Mouse (Mus musculus) forebrain, embryonic 11.5 days (tissue): ENCODE data around the gene Pgm2l1. TPM values are rescaled to one million over a fixed set of nuclear protein-coding genes. Genes with fewer than 3 reads are reported as not detected.
A peak's percentile ranks its signal among the peaks of the same experiment; 100 is the strongest.

ENCODE experiments used
- ATAC-seq: fragments of 200-750 bp; cut with Nextera tagmentation; replicated peaks from 2 replicates; pipeline ENCODE4 v1.8.0; 2017; ENCODE audit warnings: moderate TSS enrichment; ENCODE audit not compliant: low FRiP score
- DNase-seq: peaks from one replicate; pipeline ENCODE4 v3.0.0-alpha.2; 2017; ENCODE audit warnings: low spot score
- H3K27ac ChIP-seq: fragments of 300-500 bp; sonication (generic); 2 replicates; pipeline ENCODE4 v1.5.1; 2014; ENCODE audit warnings: low read depth, low read length
- H3K27me3 ChIP-seq: fragments of 300-500 bp; sonication (generic); 2 replicates; pipeline ENCODE4 v1.6.1; 2014; ENCODE audit warnings: mild to moderate bottlenecking, low read length, mixed read lengths; ENCODE audit not compliant: control insufficient read depth, insufficient read depth
- H3K36me3 ChIP-seq: fragments of 300-500 bp; sonication (generic); 2 replicates; pipeline ENCODE4 v1.6.1; 2014; ENCODE audit warnings: mild to moderate bottlenecking, low read length, moderate library complexity, mixed read lengths; ENCODE audit not compliant: control insufficient read depth, insufficient read depth
- H3K4me1 ChIP-seq: fragments of 300-500 bp; sonication (generic); replicated peaks from 2 replicates; pipeline ENCODE4 v1.6.1; 2014; ENCODE audit warnings: low read length, mixed read lengths; ENCODE audit not compliant: control insufficient read depth, insufficient read depth
- H3K4me2 ChIP-seq: fragments of 300-500 bp; sonication (generic); 2 replicates; pipeline ENCODE4 v1.6.1; 2014; ENCODE audit warnings: low read depth, mild to moderate bottlenecking, low read length, moderate library complexity, mixed read lengths; ENCODE audit not compliant: severe bottlenecking
- H3K4me3 ChIP-seq: fragments of 300-500 bp; sonication (generic); 2 replicates; pipeline ENCODE4 v1.5.1; 2014; ENCODE audit warnings: low read depth, low read length
- H3K9ac ChIP-seq: fragments of 300-500 bp; sonication (generic); 2 replicates; pipeline ENCODE4 v1.6.1; 2014; ENCODE audit warnings: low read length
- H3K9me3 ChIP-seq: fragments of 300-500 bp; sonication (generic); 2 replicates; pipeline ENCODE4 v1.6.1; 2016; ENCODE audit warnings: low read length, mixed read lengths; ENCODE audit not compliant: control insufficient read depth
- WGBS: fragments of 180-500 bp; shearing (Covaris S2); extraction: QIAGEN DNeasy Blood & Tissue Kit; methylation state at CpG from one replicate; pipeline ENCODE4 v1.1.7; 2014; 5-methylcytosine and 5-hydroxymethylcytosine counted together
- polyA plus RNA-seq: library from polyadenylated mRNA; unstranded; fragments of >200 nt; fragmentation: Nextera tagmentation; extraction: Ambion mirVana; gene quantifications from 2 replicates; pipeline ENCODE4 v1.2.1, GENCODE M21; 2014

Gene Pgm2l1
- polyA plus RNA-seq, 1 experiment from 2014 or later: 5.2 TPM

- no peak for ATAC-seq
- Histone ChIP-seq H3K27me3 (no peaks in the 10 kb centered on the region), H3K4me2 (no peak overlapping the region), H3K9me3 (no peaks in the 10 kb centered on the region), H3K36me3 (no peaks in the 10 kb centered on the region), H3K4me1 (peaks cover 3% of the 10 kb centered on the region; the same call in 1 of the 2 replicates), H3K4me3 (no peak overlapping the region), H3K9ac (no peak overlapping the region), H3K27ac (no peak overlapping the region)
- WGBS: 69% methylated on average over 6 of the region's 6 CpGs
- peak; percentile 56 for DNase-seq
Measured at GRCm38 (mm10) chr7:100307872-100308653, 80.9 kb downstream of the Pgm2l1 start.

GRCm38 (mm10) chr7:100309216-100309615, 82.0 kb downstream of the Pgm2l1 start:
- H3K4me1 ChIP-seq: peaks cover 3% of the 10 kb centered on the region; the same call in 1 of the 2 replicates
- WGBS: 92% methylated on average over 1 of the region's 1 CpGs
- no peaks in the 10 kb centered on the region for H3K36me3 ChIP-seq
- no peak overlapping the region for H3K9ac ChIP-seq
- H3K9me3 ChIP-seq: no peaks in the 10 kb centered on the region
- peak; percentile 14 for DNase-seq
- no peaks in the 10 kb centered on the region for H3K27me3 ChIP-seq
- no peak overlapping the region for H3K27ac ChIP-seq
- no peak overlapping the region for H3K4me3 ChIP-seq
- no peak for ATAC-seq
- no peak overlapping the region for H3K4me2 ChIP-seq

DNA sequence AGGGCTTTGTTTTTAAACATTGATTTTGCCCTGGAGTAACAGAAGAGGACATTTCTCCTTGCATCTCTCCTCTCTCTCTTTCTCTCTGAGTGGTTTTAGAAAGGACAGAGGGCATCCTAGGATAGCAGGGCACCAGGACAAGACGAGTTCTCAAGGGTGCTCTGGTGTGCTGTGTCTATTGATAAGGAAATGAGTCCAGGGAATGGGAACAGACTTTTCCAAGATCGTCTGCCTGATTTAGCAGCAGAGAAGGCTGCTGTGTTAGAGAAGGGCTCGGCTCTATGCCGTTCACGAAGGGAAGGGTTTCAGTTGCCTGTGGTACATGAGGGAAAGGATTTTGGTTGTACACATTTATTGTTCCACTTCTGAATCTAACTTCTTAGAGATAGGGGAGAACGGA, 82.5 kb downstream of the Pgm2l1 start:
- 44% methylated on average over 6 of the region's 6 CpGs for whole genome bisulfite sequencing
- H3K27ac ChIP-seq: 0 out of 2 replicates have a peak overlapping the region, but pooled peaks have one; percentile 0
- DNase-seq: peak; percentile 33
- no peaks in the 10 kb centered on the region for H3K9me3 ChIP-seq
- no peaks in the 10 kb centered on the region for H3K36me3 ChIP-seq
- no peak overlapping the region for H3K4me3 ChIP-seq
- H3K9ac ChIP-seq: no peak overlapping the region
- peaks cover 3% of the 10 kb centered on the region; the same call in 1 of the 2 replicates for H3K4me1 ChIP-seq
- H3K27me3 ChIP-seq: no peaks in the 10 kb centered on the region
- H3K4me2 ChIP-seq: no peak overlapping the region
- ATAC-seq: no peak

DNA sequence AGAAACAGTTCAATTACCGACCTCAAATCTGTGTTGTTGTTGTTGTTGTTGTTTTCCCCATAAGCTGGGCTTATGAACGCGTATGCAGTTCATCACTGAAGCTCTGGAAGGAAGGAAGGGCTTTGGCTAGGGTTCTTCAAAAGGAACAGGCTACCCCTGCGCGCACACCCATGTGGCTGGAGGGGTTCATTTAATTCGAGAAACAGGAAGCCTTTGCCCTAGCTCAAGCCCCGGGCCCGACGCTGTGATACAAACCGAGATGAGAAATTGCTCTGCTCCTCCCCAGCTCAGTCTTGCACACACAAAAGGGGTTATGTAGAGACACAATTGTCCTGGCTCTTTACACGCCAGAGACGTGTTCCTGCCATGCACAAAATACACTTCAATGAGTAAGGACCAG, 83.1 kb downstream of the Pgm2l1 start:
- DNase-seq (peak; percentile 35), ATAC-seq (no peak)
- Histone ChIP-seq H3K27me3 (no peaks in the 10 kb centered on the region), H3K27ac (no peak overlapping the region), H3K4me2 (no peak overlapping the region), H3K9me3 (no peaks in the 10 kb centered on the region), H3K36me3 (no peaks in the 10 kb centered on the region), H3K4me1 (peaks cover 3% of the 10 kb centered on the region; the same call in 1 of the 2 replicates), H3K9ac (no peak overlapping the region), H3K4me3 (no peak overlapping the region)
- WGBS: 86% methylated on average over 12 of the region's 12 CpGs

GRCm38 (mm10) chr7:100312716-100313115, 85.5 kb downstream of the Pgm2l1 start:
- no peak for DNase-seq
- Histone ChIP-seq H3K4me2 (no peak overlapping the region), H3K36me3 (no peaks in the 10 kb centered on the region), H3K27ac (no peak overlapping the region), H3K4me3 (no peak overlapping the region), H3K4me1 (no peaks in the 10 kb centered on the region; the same call in 1 of the 2 replicates), H3K9ac (no peak overlapping the region), H3K27me3 (no peaks in the 10 kb centered on the region), H3K9me3 (no peaks in the 10 kb centered on the region)
- WGBS: 81% methylated on average over 4 of the region's 4 CpGs
- ATAC-seq: no peak

GRCm38 (mm10) chr7:100316924-100317323, 89.7 kb downstream of the Pgm2l1 start:
- H3K4me2 ChIP-seq: no peak overlapping the region
- no peak for ATAC-seq
- H3K36me3 ChIP-seq: no peaks in the 10 kb centered on the region
- no peaks in the 10 kb centered on the region for H3K4me1 ChIP-seq
- no peak overlapping the region for H3K4me3 ChIP-seq
- no peak overlapping the region for H3K9ac ChIP-seq
- DNase-seq: peak; percentile 26
- no peaks in the 10 kb centered on the region for H3K9me3 ChIP-seq
- 90% methylated on average over 8 of the region's 8 CpGs for WGBS
- H3K27ac ChIP-seq: no peak overlapping the region
- H3K27me3 ChIP-seq: no peaks in the 10 kb centered on the region

DNA sequence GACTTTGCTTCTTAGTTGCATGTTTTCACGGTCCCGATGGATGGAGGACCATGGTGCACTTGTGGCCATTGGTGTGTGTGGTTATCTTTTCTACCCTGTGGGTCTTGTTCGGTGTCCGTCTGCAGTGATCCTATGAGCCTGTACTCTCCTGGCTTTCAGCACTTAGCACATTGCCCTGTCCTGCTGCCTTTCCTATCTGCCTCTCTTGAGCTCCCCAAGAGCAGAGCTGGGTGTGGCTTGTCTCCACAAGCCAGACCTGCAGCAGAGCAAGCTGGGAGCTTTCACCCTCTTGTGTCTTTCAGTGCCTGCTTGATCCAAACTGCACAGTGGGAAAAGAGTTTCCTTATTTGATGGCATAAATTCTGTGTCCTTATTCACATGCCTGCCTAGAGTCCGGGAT, 90.3 kb downstream of the Pgm2l1 start:
- Histone ChIP-seq H3K36me3 (no peaks in the 10 kb centered on the region), H3K4me1 (no peaks in the 10 kb centered on the region), H3K9ac (no peak overlapping the region), H3K27ac (no peak overlapping the region), H3K4me3 (no peak overlapping the region), H3K4me2 (no peak overlapping the region), H3K27me3 (no peaks in the 10 kb centered on the region), H3K9me3 (no peaks in the 10 kb centered on the region)
- no peak for ATAC-seq
- peak; percentile 41 for DNase-seq
- WGBS: 97% methylated on average over 5 of the region's 5 CpGs

DNA sequence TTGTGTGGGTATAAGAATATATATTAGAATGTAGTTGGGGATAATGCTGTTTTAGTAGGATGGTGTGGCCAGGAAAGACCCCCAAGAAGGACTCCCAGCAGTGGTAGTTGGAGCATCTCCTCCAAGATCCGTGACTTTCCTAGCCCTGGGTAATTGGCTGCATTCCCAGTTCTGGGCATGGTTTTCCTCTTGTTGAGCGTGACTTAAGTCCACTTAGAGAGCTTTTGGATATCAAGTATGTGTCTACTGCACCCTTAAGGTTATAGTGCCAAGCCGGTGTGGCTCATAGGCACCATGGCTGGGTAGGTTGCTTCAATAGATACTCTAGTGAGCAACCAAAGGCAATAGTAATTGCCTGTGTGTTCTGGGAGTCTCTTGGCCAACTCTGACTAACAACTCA, 96.5 kb downstream of the Pgm2l1 start:
- 98% methylated on average over 3 of the region's 3 CpGs for WGBS
- Histone ChIP-seq H3K4me3 (no peak overlapping the region), H3K4me2 (no peak overlapping the region), H3K9ac (no peak overlapping the region), H3K27ac (no peak overlapping the region), H3K27me3 (no peaks in the 10 kb centered on the region), H3K9me3 (no peaks in the 10 kb centered on the region), H3K4me1 (no peaks in the 10 kb centered on the region), H3K36me3 (no peaks in the 10 kb centered on the region; the same call in 1 of the 2 replicates)
- DNase-seq (no peak), ATAC-seq (no peak)

DNA sequence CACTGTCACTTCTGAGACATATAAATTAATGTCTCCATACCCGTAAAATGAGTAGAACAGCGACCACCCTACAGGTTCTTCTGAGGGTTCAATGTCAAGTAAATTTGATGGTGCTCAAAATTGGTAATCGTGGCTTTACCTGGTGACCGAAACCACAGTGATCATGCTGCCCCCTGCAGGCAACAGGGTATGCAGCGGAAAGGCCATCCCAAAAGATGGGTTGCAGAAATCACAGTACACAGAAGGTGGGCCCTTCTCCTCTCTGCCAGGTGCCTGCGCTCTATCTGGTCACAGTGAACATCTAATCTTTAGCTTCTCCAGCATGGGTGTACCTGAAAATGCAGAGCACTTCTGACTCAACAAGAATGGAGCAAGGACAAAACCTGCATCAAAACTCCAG, 98.3 kb downstream of the Pgm2l1 start:
- no peak overlapping the region for H3K27ac ChIP-seq
- ATAC-seq (no peak), DNase-seq (peak; percentile 64)
- H3K4me1 ChIP-seq: no peaks in the 10 kb centered on the region
- H3K9ac ChIP-seq: no peak overlapping the region
- no peaks in the 10 kb centered on the region; the same call in 1 of the 2 replicates for H3K36me3 ChIP-seq
- H3K27me3 ChIP-seq: no peaks in the 10 kb centered on the region
- no peak overlapping the region for H3K4me2 ChIP-seq
- 84% methylated on average over 6 of the region's 6 CpGs for WGBS
- H3K9me3 ChIP-seq: no peaks in the 10 kb centered on the region
- H3K4me3 ChIP-seq: no peak overlapping the region
